Mouse (Mus musculus): ENCODE results near the gene Kcne1.
A peak's percentile ranks its signal among the peaks of the same experiment; 100 is the strongest.

Kcne1 gene

GRCm38 (mm10) chr16:92355982-92356381 lies 3.3 kb downstream of the Kcne1 start:
- no peak for DNase-seq (ENCODE audit: low spot score)

- no peak for DNase-seq (ENCODE audit: low spot score)
Measured at GRCm38 (mm10) chr16:92355366-92355765, 3.9 kb downstream of the Kcne1 start.

- DNase-seq (ENCODE audit: low spot score): no peak
Measured at GRCm38 (mm10) chr16:92353897-92354296, 5.4 kb downstream of the Kcne1 start.

DNA sequence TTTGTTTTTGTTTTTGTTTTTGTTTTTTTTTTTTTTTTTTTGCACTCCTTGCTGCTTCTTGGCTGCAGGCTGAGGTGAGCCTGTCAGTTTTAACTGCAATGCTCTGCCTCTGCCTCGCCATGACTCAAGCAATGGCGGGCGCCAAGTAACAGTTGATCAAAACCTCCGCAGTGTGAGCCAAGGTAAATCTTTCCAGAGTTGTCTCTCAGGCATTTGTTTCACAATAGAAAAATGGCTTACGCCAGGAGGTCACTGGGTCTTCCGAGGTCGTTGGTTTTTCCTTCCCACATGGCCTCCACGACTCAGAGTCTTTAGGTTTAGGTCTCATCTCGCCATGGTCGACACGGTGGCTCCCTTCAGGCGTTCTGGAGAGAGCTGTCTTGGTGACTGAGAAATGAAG lies 6.0 kb downstream of the Kcne1 start:
- DNase-seq (ENCODE audit: low spot score): no peak

GRCm38 (mm10) chr16:92348941-92349340 lies 10.3 kb downstream of the Kcne1 start:
- no peak for DNase-seq (ENCODE audit: low spot score)

GRCm38 (mm10) chr16:92346297-92346916 lies 12.9 kb downstream of the Kcne1 start:
- no peak for DNase-seq (ENCODE audit: low spot score)

GRCm38 (mm10) chr16:92345177-92345576 lies 14.1 kb downstream of the Kcne1 start:
- no peak for DNase-seq (ENCODE audit: low spot score)

- peak; percentile 20 for DNase-seq (ENCODE audit: low spot score)
Measured at GRCm38 (mm10) chr16:92340612-92341511, 18.4 kb downstream of the Kcne1 start.

DNA sequence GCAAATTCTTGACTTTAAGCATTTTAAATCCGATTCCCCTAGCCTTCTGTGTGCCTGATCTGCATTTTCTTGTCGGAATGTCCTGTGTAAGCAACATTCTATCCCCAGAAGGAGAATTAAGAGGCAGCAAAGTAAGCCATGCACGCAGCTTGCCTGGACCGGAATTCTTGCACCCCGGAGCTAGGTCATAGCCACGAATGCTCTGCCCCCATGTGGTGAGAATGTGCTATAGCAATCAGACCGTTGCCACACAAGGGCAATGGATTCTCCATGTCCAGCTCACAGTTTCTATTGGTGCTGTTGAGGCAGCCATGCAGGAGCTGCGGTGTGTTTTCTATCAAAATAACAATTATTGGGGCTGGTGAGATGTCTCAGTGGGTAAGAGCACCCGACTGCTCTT lies 23.0 kb downstream of the Kcne1 start:
- DNase-seq (ENCODE audit: low spot score): peak; percentile 40

GRCm38 (mm10) chr16:92334600-92334999 lies 24.7 kb downstream of the Kcne1 start:
- DNase-seq (ENCODE audit: low spot score): no peak

GRCm38 (mm10) chr16:92330966-92331365 lies 28.3 kb downstream of the Kcne1 start:
- DNase-seq (ENCODE audit: low spot score): no peak

DNA sequence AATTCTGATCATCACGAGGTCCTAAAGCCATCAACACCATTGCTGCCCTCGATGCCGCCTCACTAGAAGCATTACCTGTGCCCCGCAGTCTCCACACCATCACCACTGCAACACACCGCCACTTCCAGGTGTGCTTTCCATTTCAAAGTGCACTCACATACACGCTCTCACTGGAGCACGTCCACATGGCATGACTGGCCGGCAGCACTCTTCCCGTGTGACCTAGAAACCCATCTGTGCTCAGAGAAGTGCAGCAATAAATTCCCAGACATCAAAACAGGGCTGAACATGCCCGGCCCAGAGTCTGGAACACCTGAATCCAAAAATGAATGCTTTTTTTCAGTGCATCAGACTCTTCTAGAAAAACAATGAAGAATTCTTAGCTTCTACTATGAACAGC lies 31.4 kb downstream of the Kcne1 start:
- no peak for DNase-seq (ENCODE audit: low spot score)

DNA sequence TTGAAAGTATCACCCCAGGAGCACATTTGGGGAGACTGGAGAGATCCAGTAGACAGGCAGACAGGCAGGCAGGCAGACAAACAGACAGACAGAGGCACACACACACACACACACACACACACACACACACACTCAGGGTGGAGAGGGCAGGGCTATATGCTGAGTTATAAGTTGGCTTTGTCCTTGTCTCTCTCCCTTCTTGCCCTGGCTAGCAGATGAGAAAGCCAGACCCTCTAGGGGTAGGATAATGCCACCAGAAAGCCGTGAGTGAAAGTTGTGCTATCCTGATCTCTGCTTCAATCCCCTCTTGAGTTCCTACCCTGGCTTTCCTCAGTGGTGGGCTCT lies 34.2 kb downstream of the Kcne1 start:
- DNase-seq (ENCODE audit: low spot score): no peak

- no peak for DNase-seq (ENCODE audit: low spot score)
Measured at GRCm38 (mm10) chr16:92324309-92325061, 34.8 kb downstream of the Kcne1 start.

DNA sequence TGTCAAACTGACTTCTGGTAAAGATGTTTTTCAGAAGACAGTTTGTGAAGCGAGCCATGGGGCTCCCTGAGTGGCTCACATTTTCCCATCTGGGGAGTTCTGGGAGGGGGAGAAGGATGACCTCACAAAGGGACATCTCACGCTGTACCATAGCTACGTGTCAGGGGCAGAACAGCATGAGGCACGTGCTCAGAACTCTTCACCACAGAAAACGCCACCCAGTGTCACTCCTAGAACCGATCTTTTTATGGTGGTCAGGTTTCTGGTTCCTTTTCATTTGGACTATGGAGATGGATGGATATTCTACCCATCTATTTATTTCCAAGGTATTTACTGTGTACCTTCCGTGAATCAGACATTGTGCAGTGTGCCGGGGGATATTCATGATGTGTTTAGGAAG lies 37.9 kb downstream of the Kcne1 start, which contains the start of gene Fam243:
TSS of gene Fam243 (minus strand) at position 101 of the 400 bp plus-strand sequence.
- no peak for DNase-seq (ENCODE audit: low spot score)

DNA sequence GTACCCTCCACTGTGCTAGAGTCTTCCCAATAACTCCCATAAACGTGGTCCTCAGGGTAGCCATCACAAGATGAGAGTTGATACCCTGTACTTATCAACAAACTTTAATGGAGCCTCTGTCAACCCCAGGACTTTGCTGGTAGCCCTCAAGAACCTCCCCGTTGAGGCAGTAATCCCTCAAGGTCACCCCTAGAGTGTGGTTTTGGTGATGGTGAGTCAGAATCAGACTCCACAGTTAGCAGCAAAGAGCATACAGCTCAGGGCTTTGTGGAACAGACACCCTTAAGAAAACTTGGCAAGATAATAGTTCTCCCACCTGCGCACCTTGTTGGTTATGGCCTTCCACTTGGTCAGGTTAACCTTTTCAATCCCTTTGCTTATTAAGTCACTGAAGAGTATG lies 38.9 kb downstream of the Kcne1 start:
- DNase-seq (ENCODE audit: low spot score): no peak

- DNase-seq (ENCODE audit: low spot score): peak; percentile 63
Measured at GRCm38 (mm10) chr16:92319353-92320109, 39.7 kb downstream of the Kcne1 start.

DNA sequence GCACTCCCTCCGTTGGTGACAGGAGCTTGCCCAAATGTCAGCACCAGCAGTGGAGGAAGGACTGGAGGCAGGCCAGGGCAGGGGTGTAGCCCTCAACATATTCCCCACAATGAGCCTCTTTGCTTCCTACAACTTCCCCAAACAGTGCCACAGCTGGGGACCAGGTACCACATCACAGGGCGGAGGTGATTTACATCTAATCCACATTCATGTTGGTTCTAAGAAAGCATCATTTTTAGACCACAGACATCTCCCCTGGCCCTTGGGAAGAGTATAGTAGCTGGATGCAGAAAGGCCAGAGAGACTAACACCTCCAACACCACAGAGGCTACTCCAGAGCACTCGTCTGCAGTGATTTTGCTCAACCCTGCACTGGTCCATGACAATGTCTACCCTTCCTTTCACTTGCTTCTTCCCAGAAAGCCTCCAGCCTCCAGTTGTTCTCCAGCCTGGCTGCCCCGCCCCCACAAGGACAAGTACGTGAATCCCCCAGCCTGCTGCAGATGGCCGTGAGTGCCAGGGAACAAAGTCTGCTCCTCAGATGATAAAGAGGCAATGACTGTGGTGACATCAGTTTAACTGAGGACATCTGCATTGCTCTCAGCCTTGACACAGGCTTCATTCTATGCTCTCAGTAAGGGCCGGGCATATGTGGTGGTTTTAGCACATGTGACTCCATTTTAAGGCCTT lies 43.1 kb downstream of the Kcne1 start:
- DNase-seq (ENCODE audit: low spot score): no peak

- peak; percentile 39 for DNase-seq (ENCODE audit: low spot score)
Measured at GRCm38 (mm10) chr16:92313953-92314741, 45.1 kb downstream of the Kcne1 start.

DNA sequence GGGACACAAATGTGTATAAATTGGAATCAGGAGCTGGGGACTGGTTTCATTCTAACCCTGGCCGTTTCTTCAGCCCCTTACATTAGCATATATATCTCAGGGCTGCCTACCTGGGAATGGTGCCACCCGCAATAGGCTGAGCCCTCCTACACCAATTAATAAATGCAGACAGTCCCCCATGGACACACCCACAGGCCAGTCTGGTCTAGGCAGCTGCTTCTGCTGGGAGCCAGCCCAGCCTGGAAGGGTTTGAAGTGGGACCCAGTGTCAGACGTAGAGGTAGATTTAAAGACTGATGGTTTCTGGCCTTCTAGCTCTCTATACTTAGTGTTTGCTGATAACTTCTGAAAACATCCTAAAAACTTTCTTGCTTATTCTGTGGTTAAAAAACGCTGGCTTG lies 50.1 kb downstream of the Kcne1 start:
- no peak for DNase-seq (ENCODE audit: low spot score)

DNA sequence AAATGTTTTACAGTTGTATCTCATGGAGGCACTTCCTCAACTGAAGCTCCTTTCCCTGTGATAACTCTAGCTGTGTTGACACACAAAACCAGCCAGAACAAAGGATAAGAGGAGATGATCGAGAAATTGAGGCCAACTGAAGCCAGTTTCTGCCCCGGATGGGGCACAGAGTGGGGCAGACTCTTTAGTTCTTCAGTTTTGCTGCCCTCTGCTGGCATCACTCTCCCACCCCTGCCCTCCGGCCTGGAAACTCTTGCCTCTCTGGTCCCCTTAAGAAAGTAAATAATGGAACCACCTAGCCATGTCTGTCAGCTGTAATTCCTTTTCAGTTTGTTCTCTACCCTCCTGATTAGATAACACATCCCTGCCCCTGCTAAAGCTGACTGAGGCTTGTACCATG lies 51.3 kb downstream of the Kcne1 start:
- no peak for DNase-seq (ENCODE audit: low spot score)
